Mouse (Mus musculus): ENCODE results near the gene Pla2g4c. TPM values are rescaled to one million over a fixed set of nuclear protein-coding genes. Genes with fewer than 3 reads are reported as not detected.
"Not testable (repeated sequence)": the region's sequence is repeated elsewhere in the genome, so short reads cannot be mapped to it uniquely, and the experiment has no call there.

Pla2g4c gene
- total RNA-seq (2012; rRNA removed) = 1.5 and 2.9 TPM in 2 replicates

- in situ Hi-C loops (cut with MboI; ENCODE audit: low sequenced_read_pairs in 2 of 2, unreplicated experiment in 2 of 2) = no loop called here
- no peak within 1 kb of the TSS for H3K4me3 ChIP-seq (ENCODE audit: insufficient read depth in 1 of 2, low read depth in 1 of 2, low read length in 2 of 2, poor library complexity in 1 of 2, severe bottlenecking in 1 of 2)
- H3K9ac ChIP-seq (ENCODE audit: insufficient read depth, low read depth, low read length, poor library complexity, severe bottlenecking) = no peak within 1 kb of the TSS
- H3K4me1 ChIP-seq (ENCODE audit: control insufficient read depth in 2 of 2, insufficient read depth in 2 of 2, low read length in 2 of 2, poor library complexity in 1 of 2) = no peaks in the 10 kb centered on the region
- H3K27ac ChIP-seq (ENCODE audit: insufficient read depth, low read depth, low read length, poor library complexity, severe bottlenecking) = no peak within 1 kb of the TSS
- TF ChIP-seq HCFC1 (IDR thresholded peaks at IDR 0.05; ENCODE audit: borderline replicate concordance, insufficient read depth, low read length) (no peak), CHD2 (IDR thresholded peaks at IDR 0.05; ENCODE audit: low read depth, low read length) (no peak), ZC3H11A (IDR thresholded peaks at IDR 0.05; ENCODE audit: borderline replicate concordance, low read depth, low read length) (no peak), ZNF384 (IDR thresholded peaks at IDR 0.05; ENCODE audit: low read depth, low read length) (no peak), MAFK (IDR thresholded peaks at IDR 0.05; ENCODE audit: insufficient read depth, low read depth, low read length) (no peak)
- DNase-seq (ENCODE audit: low read depth, low spot score) = no peak
- H3K36me3 ChIP-seq (ENCODE audit: control insufficient read depth, insufficient read depth, low read length, poor library complexity, severe bottlenecking) = no peaks in the 10 kb centered on the region
- H3K9me3 ChIP-seq (ENCODE audit: control insufficient read depth, insufficient read depth, low read depth, low read length) = no peaks in the 10 kb centered on the region
Measured at GRCm38 (mm10) chr7:13324316-13324715, at the start of gene Pla2g4c. Gene Pla2g4c, plus strand, starts transcription at chr7:13324655.

GRCm38 (mm10) chr7:13277081-13277480 is 47.4 kb upstream of the Pla2g4c start, which contains the start of gene Lig1:
Gene Lig1, plus strand, starts transcription at chr7:13277283.
- peak within 1 kb of the TSS; percentile 98 for H3K9ac ChIP-seq (ENCODE audit: insufficient read depth, low read depth, low read length, poor library complexity, severe bottlenecking)
- in situ Hi-C loops (cut with MboI; ENCODE audit: low sequenced_read_pairs in 2 of 2, unreplicated experiment in 2 of 2) = no loop called here
- H3K36me3 ChIP-seq (ENCODE audit: control insufficient read depth, insufficient read depth, low read length, poor library complexity, severe bottlenecking) = peaks cover 4% of the 10 kb centered on the region
- TF ChIP-seq ZC3H11A (IDR thresholded peaks at IDR 0.05; ENCODE audit: borderline replicate concordance, low read depth, low read length) (no peak), HCFC1 (IDR thresholded peaks at IDR 0.05; ENCODE audit: borderline replicate concordance, insufficient read depth, low read length) (no peak), ZNF384 (IDR thresholded peaks at IDR 0.05; ENCODE audit: low read depth, low read length) (no peak), CHD2 (IDR thresholded peaks at IDR 0.05; ENCODE audit: low read depth, low read length) (no peak), MAFK (IDR thresholded peaks at IDR 0.05; ENCODE audit: insufficient read depth, low read depth, low read length) (no peak)
- no peaks in the 10 kb centered on the region for H3K9me3 ChIP-seq (ENCODE audit: control insufficient read depth, insufficient read depth, low read depth, low read length)
- no peak within 1 kb of the TSS for H3K27ac ChIP-seq (ENCODE audit: insufficient read depth, low read depth, low read length, poor library complexity, severe bottlenecking)
- no peaks in the 10 kb centered on the region for H3K4me1 ChIP-seq (ENCODE audit: control insufficient read depth in 2 of 2, insufficient read depth in 2 of 2, low read length in 2 of 2, poor library complexity in 1 of 2)
- H3K4me3 ChIP-seq (ENCODE audit: insufficient read depth in 1 of 2, low read depth in 1 of 2, low read length in 2 of 2, poor library complexity in 1 of 2, severe bottlenecking in 1 of 2) = peak within 1 kb of the TSS; percentile 91 to 93
- DNase-seq (ENCODE audit: low read depth, low spot score) = no peak

GRCm38 (mm10) chr7:13277833-13278232 is 46.6 kb upstream of the Pla2g4c start:
- TF ChIP-seq ZNF384 (IDR thresholded peaks at IDR 0.05; ENCODE audit: low read depth, low read length) (no peak), CHD2 (IDR thresholded peaks at IDR 0.05; ENCODE audit: low read depth, low read length) (no peak), ZC3H11A (IDR thresholded peaks at IDR 0.05; ENCODE audit: borderline replicate concordance, low read depth, low read length) (no peak), MAFK (IDR thresholded peaks at IDR 0.05; ENCODE audit: insufficient read depth, low read depth, low read length) (no peak), HCFC1 (IDR thresholded peaks at IDR 0.05; ENCODE audit: borderline replicate concordance, insufficient read depth, low read length) (no peak)
- Histone ChIP-seq H3K9me3 (ENCODE audit: control insufficient read depth, insufficient read depth, low read depth, low read length) (no peaks in the 10 kb centered on the region), H3K9ac (ENCODE audit: insufficient read depth, low read depth, low read length, poor library complexity, severe bottlenecking) (peak overlapping the region; percentile 98), H3K4me1 (ENCODE audit: control insufficient read depth in 2 of 2, insufficient read depth in 2 of 2, low read length in 2 of 2, poor library complexity in 1 of 2) (no peaks in the 10 kb centered on the region), H3K4me3 (ENCODE audit: insufficient read depth in 1 of 2, low read depth in 1 of 2, low read length in 2 of 2, poor library complexity in 1 of 2, severe bottlenecking in 1 of 2) (peak overlapping the region; percentile 91 to 93), H3K27ac (ENCODE audit: insufficient read depth, low read depth, low read length, poor library complexity, severe bottlenecking) (no peak overlapping the region), H3K36me3 (ENCODE audit: control insufficient read depth, insufficient read depth, low read length, poor library complexity, severe bottlenecking) (peaks cover 9% of the 10 kb centered on the region)
- in situ Hi-C loops (cut with MboI; ENCODE audit: low sequenced_read_pairs in 2 of 2, unreplicated experiment in 2 of 2) = no loop called here
- DNase-seq (ENCODE audit: low read depth, low spot score) = no peak

- peak within 1 kb of the TSS; percentile 91 to 93 for H3K4me3 ChIP-seq (ENCODE audit: insufficient read depth in 1 of 2, low read depth in 1 of 2, low read length in 2 of 2, poor library complexity in 1 of 2, severe bottlenecking in 1 of 2)
- no peaks in the 10 kb centered on the region for H3K9me3 ChIP-seq (ENCODE audit: control insufficient read depth, insufficient read depth, low read depth, low read length)
- in situ Hi-C loops (cut with MboI; ENCODE audit: low sequenced_read_pairs in 2 of 2, unreplicated experiment in 2 of 2) = no loop called here
- H3K9ac ChIP-seq (ENCODE audit: insufficient read depth, low read depth, low read length, poor library complexity, severe bottlenecking) = peak within 1 kb of the TSS; percentile 98
- peak within 1 kb of the TSS; percentile 83 for H3K27ac ChIP-seq (ENCODE audit: insufficient read depth, low read depth, low read length, poor library complexity, severe bottlenecking)
- no peaks in the 10 kb centered on the region for H3K4me1 ChIP-seq (ENCODE audit: control insufficient read depth in 2 of 2, insufficient read depth in 2 of 2, low read length in 2 of 2, poor library complexity in 1 of 2)
- H3K36me3 ChIP-seq (ENCODE audit: control insufficient read depth, insufficient read depth, low read length, poor library complexity, severe bottlenecking) = peaks cover 11% of the 10 kb centered on the region
- no peak for TF ChIP-seq ZNF384 (IDR thresholded peaks at IDR 0.05; ENCODE audit: low read depth, low read length)
- peak; percentile 92 for TF ChIP-seq HCFC1 (IDR thresholded peaks at IDR 0.05; ENCODE audit: borderline replicate concordance, insufficient read depth, low read length)
- peak; percentile 90 for DNase-seq (ENCODE audit: low read depth, low spot score)
Measured at GRCm38 (mm10) chr7:13278308-13278891, 46.1 kb upstream of the Pla2g4c start, which contains the start of gene Zswim9. Gene Zswim9, minus strand, starts transcription at chr7:13278721.

- Histone ChIP-seq H3K9ac (ENCODE audit: insufficient read depth, low read depth, low read length, poor library complexity, severe bottlenecking) (peak overlapping the region; percentile 83), H3K4me3 (ENCODE audit: insufficient read depth in 1 of 2, low read depth in 1 of 2, low read length in 2 of 2, poor library complexity in 1 of 2, severe bottlenecking in 1 of 2) (peak overlapping the region; percentile 91 to 93), H3K36me3 (ENCODE audit: control insufficient read depth, insufficient read depth, low read length, poor library complexity, severe bottlenecking) (peaks cover 11% of the 10 kb centered on the region), H3K27ac (ENCODE audit: insufficient read depth, low read depth, low read length, poor library complexity, severe bottlenecking) (peak overlapping the region; percentile 45; the same call in 1 of the 2 replicates)
- DNase-seq (ENCODE audit: low read depth, low spot score); in situ Hi-C loops (cut with MboI; ENCODE audit: low sequenced_read_pairs in 2 of 2, unreplicated experiment in 2 of 2); H3K4me1 ChIP-seq (ENCODE audit: control insufficient read depth in 2 of 2, insufficient read depth in 2 of 2, low read length in 2 of 2, poor library complexity in 1 of 2); H3K9me3 ChIP-seq (ENCODE audit: control insufficient read depth, insufficient read depth, low read depth, low read length): not testable (repeated sequence)
Measured at GRCm38 (mm10) chr7:13278957-13279356, 45.5 kb upstream of the Pla2g4c start.
